Mouse (Mus musculus) erythroblast, embryonic 14.5 days (primary cell): Measurements from ENCODE around the gene Nfkbil1. TPM values are rescaled to one million over a fixed set of nuclear protein-coding genes. Genes with fewer than 3 reads are reported as not detected.

Experiments used
- H3K27me3 ChIP-seq: 2 replicates; pipeline ENCODE4 v1.6.1; 2012; ENCODE audit warnings: inconsistent platforms; ENCODE audit not compliant: control insufficient read depth
- H3K36me3 ChIP-seq: 2 replicates; pipeline ENCODE4 v1.6.1; 2012; ENCODE audit warnings: mild to moderate bottlenecking, inconsistent platforms; ENCODE audit not compliant: control insufficient read depth
- H3K4me1 ChIP-seq: 2 replicates; pipeline ENCODE4 v1.6.1; 2012; ENCODE audit warnings: inconsistent platforms; ENCODE audit not compliant: control insufficient read depth
- H3K4me3 ChIP-seq: replicated peaks from 2 replicates; pipeline ENCODE3; 2012; ENCODE audit warnings: moderate library complexity, mild to moderate bottlenecking, inconsistent platforms
- H3K9me3 ChIP-seq: 2 replicates; pipeline ENCODE4 v1.6.1; 2012; ENCODE audit warnings: low read length, inconsistent platforms, mixed read lengths; ENCODE audit not compliant: control insufficient read depth
- GATA1 ChIP-seq: IDR thresholded peaks from 2 replicates; pipeline ENCODE4 v1.6.1; 2012; ENCODE audit warnings: low read length, inconsistent platforms, mixed read lengths
- TAL1 ChIP-seq: IDR thresholded peaks from 3 replicates; pipeline ENCODE4 v1.6.1; 2012; ENCODE audit warnings: low read length, inconsistent platforms, mixed read lengths
- polyA plus RNA-seq: library from polyadenylated mRNA; stranded (reverse); fragments of >175 nt; gene quantifications from 2 replicates; pipeline ENCODE4 v1.2.3, GENCODE M21; 2012

Nfkbil1 gene
- polyA plus RNA-seq, 1 experiment: 1.6 TPM

GRCm38 (mm10) chr17:35213071-35213470 lies 22.5 kb downstream of the Nfkbil1 start:
- Histone ChIP-seq H3K4me1 (no peaks in the 10 kb centered on the region), H3K27me3 (peaks cover 7% of the 10 kb centered on the region; the same call in 1 of the 2 replicates)

GRCm38 (mm10) chr17:35210593-35210992 lies 25.0 kb downstream of the Nfkbil1 start:
- no peak overlapping the region for H3K4me3 ChIP-seq
- H3K27me3 ChIP-seq: peaks cover 7% of the 10 kb centered on the region; the same call in 1 of the 2 replicates
- H3K9me3 ChIP-seq: no peaks in the 10 kb centered on the region
- H3K36me3 ChIP-seq: no peaks in the 10 kb centered on the region
- TF ChIP-seq TAL1: no peak
- no peak for TF ChIP-seq GATA1
- H3K4me1 ChIP-seq: no peaks in the 10 kb centered on the region

More at GRCm38 (mm10) chr17:35213071-35213470, 22.5 kb downstream of the Nfkbil1 start:
- Histone ChIP-seq H3K36me3 (no peaks in the 10 kb centered on the region), H3K4me3 (no peak overlapping the region), H3K9me3 (no peaks in the 10 kb centered on the region)
- TF ChIP-seq GATA1 (no peak), TAL1 (no peak)

- Histone ChIP-seq H3K9me3 (no peaks in the 10 kb centered on the region), H3K4me3 (no peak overlapping the region), H3K36me3 (no peaks in the 10 kb centered on the region), H3K4me1 (no peaks in the 10 kb centered on the region), H3K27me3 (peaks cover 12% of the 10 kb centered on the region)
- TF ChIP-seq GATA1: no peak
- no peak for TF ChIP-seq TAL1
Observed at GRCm38 (mm10) chr17:35209785-35210535, 25.6 kb downstream of the Nfkbil1 start.

- H3K36me3 ChIP-seq: no peaks in the 10 kb centered on the region
- H3K9me3 ChIP-seq: no peaks in the 10 kb centered on the region
- no peak for TF ChIP-seq TAL1
- TF ChIP-seq GATA1: no peak
- peaks cover 53% of the 10 kb centered on the region for H3K27me3 ChIP-seq
- peaks cover under 1% of the 10 kb centered on the region; the same call in 1 of the 2 replicates for H3K4me1 ChIP-seq
- H3K4me3 ChIP-seq: no peak overlapping the region
Observed at GRCm38 (mm10) chr17:35205380-35205769, 30.2 kb downstream of the Nfkbil1 start.

- TF ChIP-seq GATA1: no peak
- TF ChIP-seq TAL1: no peak
- Histone ChIP-seq H3K27me3 (peaks cover 59% of the 10 kb centered on the region), H3K4me3 (no peak within 1 kb of the TSS), H3K4me1 (peaks cover 4% of the 10 kb centered on the region), H3K36me3 (no peaks in the 10 kb centered on the region), H3K9me3 (no peaks in the 10 kb centered on the region)
Observed at GRCm38 (mm10) chr17:35204494-35205379, 30.9 kb downstream of the Nfkbil1 start, which contains the start of gene Lta. TSS of gene Lta (minus strand) at chr17:35205351.

GRCm38 (mm10) chr17:35202442-35202841 lies 33.1 kb downstream of the Nfkbil1 start:
- H3K36me3 ChIP-seq: no peaks in the 10 kb centered on the region
- H3K4me1 ChIP-seq: peaks cover 4% of the 10 kb centered on the region
- no peaks in the 10 kb centered on the region for H3K9me3 ChIP-seq
- TF ChIP-seq GATA1: no peak
- TF ChIP-seq TAL1: no peak
- H3K4me3 ChIP-seq: no peak overlapping the region
- H3K27me3 ChIP-seq: peaks cover 62% of the 10 kb centered on the region

GRCm38 (mm10) chr17:35201787-35202186 lies 33.8 kb downstream of the Nfkbil1 start, which contains the start of gene Tnf:
TSS of gene Tnf (minus strand) at chr17:35202007.
- Histone ChIP-seq H3K4me1 (peaks cover 4% of the 10 kb centered on the region), H3K4me3 (no peak within 1 kb of the TSS), H3K27me3 (peaks cover 65% of the 10 kb centered on the region), H3K9me3 (no peaks in the 10 kb centered on the region), H3K36me3 (no peaks in the 10 kb centered on the region)
- no peak for TF ChIP-seq GATA1

GRCm38 (mm10) chr17:35201128-35201527 lies 34.5 kb downstream of the Nfkbil1 start:
- H3K4me3 ChIP-seq: no peak overlapping the region
- H3K27me3 ChIP-seq: peaks cover 72% of the 10 kb centered on the region
- no peaks in the 10 kb centered on the region for H3K36me3 ChIP-seq
- no peaks in the 10 kb centered on the region for H3K9me3 ChIP-seq
- H3K4me1 ChIP-seq: peaks cover 6% of the 10 kb centered on the region
- TF ChIP-seq GATA1 (no peak), TAL1 (no peak)

GRCm38 (mm10) chr17:35200398-35200797 lies 35.2 kb downstream of the Nfkbil1 start:
- Histone ChIP-seq H3K4me3 (no peak overlapping the region), H3K9me3 (no peaks in the 10 kb centered on the region), H3K36me3 (no peaks in the 10 kb centered on the region), H3K4me1 (peaks cover 13% of the 10 kb centered on the region), H3K27me3 (peaks cover 78% of the 10 kb centered on the region)
- TF ChIP-seq TAL1 (no peak), GATA1 (no peak)
